Mouse (Mus musculus) limb, embryonic 11.5 days (tissue): ENCODE data around the gene Noxo1. TPM values are rescaled to one million over a fixed set of nuclear protein-coding genes. Genes with fewer than 3 reads are reported as not detected.

Source experiments
- ATAC-seq: fragments of 200-750 bp; cut with Nextera tagmentation; 2 replicates; pipeline ENCODE4 v1.8.0; 2017; ENCODE audit warnings: low read depth; ENCODE audit not compliant: insufficient number of reproducible peaks, low FRiP score, low TSS enrichment
- DNase-seq: peaks from one replicate; pipeline ENCODE4 v3.0.0-alpha.2; 2015; ENCODE audit warnings: low spot score
- H3K27ac ChIP-seq: fragments of 300-500 bp; sonication (generic); replicated peaks from 2 replicates; pipeline ENCODE4 v1.5.1; 2014; ENCODE audit warnings: low read depth, mild to moderate bottlenecking, low read length
- H3K27me3 ChIP-seq: fragments of 300-500 bp; sonication (generic); 2 replicates; pipeline ENCODE4 v1.6.1; 2014; ENCODE audit warnings: mild to moderate bottlenecking, low read length, mixed read lengths; ENCODE audit not compliant: control insufficient read depth, insufficient read depth
- H3K36me3 ChIP-seq: fragments of 300-500 bp; sonication (generic); 2 replicates; pipeline ENCODE4 v1.6.1; 2014; ENCODE audit warnings: mild to moderate bottlenecking, low read length, moderate library complexity, mixed read lengths; ENCODE audit not compliant: control insufficient read depth, insufficient read depth
- H3K4me1 ChIP-seq: fragments of 300-500 bp; sonication (generic); 2 replicates; pipeline ENCODE4 v1.6.1; 2014; ENCODE audit warnings: low read length, mixed read lengths; ENCODE audit not compliant: control insufficient read depth, insufficient read depth
- H3K4me2 ChIP-seq: fragments of 300-500 bp; sonication (generic); 2 replicates; pipeline ENCODE4 v1.6.1; 2014; ENCODE audit warnings: low read depth, mild to moderate bottlenecking, moderate library complexity; ENCODE audit not compliant: severe bottlenecking
- H3K4me3 ChIP-seq: fragments of 300-500 bp; sonication (generic); 2 replicates; pipeline ENCODE4 v1.5.1; 2014; ENCODE audit warnings: low read depth, low read length
- H3K9ac ChIP-seq: fragments of 300-500 bp; sonication (generic); 2 replicates; pipeline ENCODE4 v1.6.1; 2014; ENCODE audit warnings: mild to moderate bottlenecking, low read length
- H3K9me3 ChIP-seq: fragments of 300-500 bp; sonication (generic); 2 replicates; pipeline ENCODE4 v1.6.1; 2016; ENCODE audit warnings: low read length; ENCODE audit not compliant: control insufficient read depth
- WGBS: fragments of 180-500 bp; shearing (Covaris S2); extraction: QIAGEN DNeasy Blood & Tissue Kit; methylation state at CpG from one replicate; pipeline ENCODE4 v1.1.7; 2014; 5-methylcytosine and 5-hydroxymethylcytosine counted together
- polyA plus RNA-seq: library from polyadenylated mRNA; unstranded; fragments of >200 nt; fragmentation: Nextera tagmentation; extraction: Ambion mirVana; gene quantifications from 2 replicates; pipeline ENCODE4 v1.2.1, GENCODE M21; 2014

Gene Noxo1
- polyA plus RNA-seq, 1 experiment from 2014 or later = 1.5 TPM

- H3K27ac ChIP-seq = no peak overlapping the region
- ATAC-seq = no peak
Measured at GRCm38 (mm10) chr17:24687599-24687998, 8.4 kb upstream of the Noxo1 start.

GRCm38 (mm10) chr17:24689251-24690081 is 6.6 kb upstream of the Noxo1 start, which contains the start of gene Syngr3:
Gene Syngr3, minus strand, starts transcription at chr17:24689955.
- under 1% methylated on average over 55 of the region's 55 CpGs for WGBS
- Histone ChIP-seq H3K4me1 (0 out of 2 replicates have a peak, but pooled peaks cover 5% of the 10 kb centered on the region), H3K9ac (peak within 1 kb of the TSS; percentile 60), H3K36me3 (peaks cover 7% of the 10 kb centered on the region), H3K27me3 (peaks cover 36% of the 10 kb centered on the region), H3K27ac (no peak within 1 kb of the TSS), H3K4me3 (peak within 1 kb of the TSS; percentile 68), H3K4me2 (peak within 1 kb of the TSS; percentile 94), H3K9me3 (no peaks in the 10 kb centered on the region)
- DNase-seq (peak; percentile 53), ATAC-seq (no peak)

More at GRCm38 (mm10) chr17:24687599-24687998, 8.4 kb upstream of the Noxo1 start:
- Histone ChIP-seq H3K27me3 (peaks cover 36% of the 10 kb centered on the region), H3K36me3 (peaks cover 6% of the 10 kb centered on the region), H3K4me1 (0 out of 2 replicates have a peak, but pooled peaks cover 5% of the 10 kb centered on the region), H3K4me2 (peak overlapping the region; percentile 30), H3K9ac (no peak overlapping the region), H3K9me3 (no peaks in the 10 kb centered on the region), H3K4me3 (peak overlapping the region; percentile 12)
- WGBS = 19% methylated on average over 23 of the region's 23 CpGs
- no peak for DNase-seq

- no peaks in the 10 kb centered on the region for H3K9me3 ChIP-seq
- no peak overlapping the region for H3K4me2 ChIP-seq
- H3K36me3 ChIP-seq = peaks cover 7% of the 10 kb centered on the region
- H3K4me1 ChIP-seq = peaks cover 14% of the 10 kb centered on the region; the same call in 1 of the 2 replicates
- no peak overlapping the region for H3K27ac ChIP-seq
- H3K9ac ChIP-seq = no peak overlapping the region
- no peak for DNase-seq
- peaks cover 34% of the 10 kb centered on the region for H3K27me3 ChIP-seq
- WGBS = 94% methylated on average over 5 of the region's 5 CpGs
- no peak overlapping the region for H3K4me3 ChIP-seq
- no peak for ATAC-seq
Measured at GRCm38 (mm10) chr17:24692385-24692784, 3.6 kb upstream of the Noxo1 start.

GRCm38 (mm10) chr17:24695326-24696010 is 566 bp upstream of the Noxo1 start:
- peak overlapping the region; percentile 87 for H3K4me2 ChIP-seq
- H3K9me3 ChIP-seq = no peaks in the 10 kb centered on the region
- H3K27me3 ChIP-seq = peaks cover 3% of the 10 kb centered on the region
- peak overlapping the region; percentile 88 for H3K4me3 ChIP-seq
- H3K27ac ChIP-seq = peak overlapping the region; percentile 75
- H3K4me1 ChIP-seq = peaks cover 9% of the 10 kb centered on the region; the same call in 1 of the 2 replicates
- DNase-seq = peak; percentile 55
- H3K36me3 ChIP-seq = peaks cover 10% of the 10 kb centered on the region
- peak; percentile 34; the same call in 1 of the 2 replicates for ATAC-seq
- 5% methylated on average over 51 of the region's 51 CpGs for WGBS
- H3K9ac ChIP-seq = peak overlapping the region; percentile 79

GRCm38 (mm10) chr17:24697985-24698384 is 2.0 kb downstream of the Noxo1 start:
- no peak overlapping the region for H3K4me3 ChIP-seq
- 0 out of 2 replicates have a peak overlapping the region, but pooled peaks have one; percentile 7 for H3K4me2 ChIP-seq
- H3K27ac ChIP-seq = no peak overlapping the region

GRCm38 (mm10) chr17:24698715-24699114 is 2.7 kb downstream of the Noxo1 start:
- Histone ChIP-seq H3K27me3 (no peaks in the 10 kb centered on the region), H3K27ac (no peak overlapping the region), H3K9me3 (no peaks in the 10 kb centered on the region), H3K4me2 (no peak overlapping the region), H3K4me3 (no peak overlapping the region), H3K9ac (no peak overlapping the region), H3K4me1 (peaks cover 9% of the 10 kb centered on the region; the same call in 1 of the 2 replicates), H3K36me3 (peaks cover 24% of the 10 kb centered on the region)
- WGBS = 74% methylated on average over 9 of the region's 9 CpGs
- ATAC-seq (no peak), DNase-seq (no peak)

More at GRCm38 (mm10) chr17:24697985-24698384, 2.0 kb downstream of the Noxo1 start:
- H3K36me3 ChIP-seq = peaks cover 22% of the 10 kb centered on the region
- H3K27me3 ChIP-seq = no peaks in the 10 kb centered on the region
- DNase-seq = no peak
- WGBS = 32% methylated on average over 5 of the region's 5 CpGs
- no peak for ATAC-seq
- peaks cover 9% of the 10 kb centered on the region; the same call in 1 of the 2 replicates for H3K4me1 ChIP-seq
- no peaks in the 10 kb centered on the region for H3K9me3 ChIP-seq
- H3K9ac ChIP-seq = no peak overlapping the region

GRCm38 (mm10) chr17:24699473-24699872 is 3.4 kb downstream of the Noxo1 start:
- H3K27me3 ChIP-seq = no peaks in the 10 kb centered on the region
- WGBS = 82% methylated on average over 2 of the region's 2 CpGs
- H3K27ac ChIP-seq = no peak overlapping the region
- peaks cover 32% of the 10 kb centered on the region for H3K36me3 ChIP-seq
- DNase-seq (no peak), ATAC-seq (no peak)
- no peak overlapping the region for H3K4me3 ChIP-seq
- H3K4me2 ChIP-seq = no peak overlapping the region
- H3K9ac ChIP-seq = no peak overlapping the region
- no peaks in the 10 kb centered on the region for H3K9me3 ChIP-seq
- peaks cover 9% of the 10 kb centered on the region; the same call in 1 of the 2 replicates for H3K4me1 ChIP-seq

GRCm38 (mm10) chr17:24701251-24701650 is 5.2 kb downstream of the Noxo1 start:
- no peak for ATAC-seq
- 94% methylated on average over 9 of the region's 9 CpGs for whole genome bisulfite sequencing
- Histone ChIP-seq H3K27ac (no peak overlapping the region), H3K4me2 (no peak overlapping the region), H3K9ac (no peak overlapping the region), H3K36me3 (peaks cover 39% of the 10 kb centered on the region), H3K9me3 (no peaks in the 10 kb centered on the region), H3K4me1 (peaks cover 6% of the 10 kb centered on the region; the same call in 1 of the 2 replicates), H3K27me3 (no peaks in the 10 kb centered on the region), H3K4me3 (no peak overlapping the region)
- no peak for DNase-seq
